Mouse (Mus musculus) lung, adult 18-20 months (tissue): Measurements from ENCODE around the gene Ciapin1.
A peak's percentile ranks its signal among the peaks of the same experiment; 100 is the strongest.

Source experiments
- DNase-seq, 2 experiments: peaks; one replicate each; pipeline ENCODE4 v3.0.0; 2022; ENCODE audit warnings: mixed read lengths in 2 of 2

The Ciapin1 gene

DNA sequence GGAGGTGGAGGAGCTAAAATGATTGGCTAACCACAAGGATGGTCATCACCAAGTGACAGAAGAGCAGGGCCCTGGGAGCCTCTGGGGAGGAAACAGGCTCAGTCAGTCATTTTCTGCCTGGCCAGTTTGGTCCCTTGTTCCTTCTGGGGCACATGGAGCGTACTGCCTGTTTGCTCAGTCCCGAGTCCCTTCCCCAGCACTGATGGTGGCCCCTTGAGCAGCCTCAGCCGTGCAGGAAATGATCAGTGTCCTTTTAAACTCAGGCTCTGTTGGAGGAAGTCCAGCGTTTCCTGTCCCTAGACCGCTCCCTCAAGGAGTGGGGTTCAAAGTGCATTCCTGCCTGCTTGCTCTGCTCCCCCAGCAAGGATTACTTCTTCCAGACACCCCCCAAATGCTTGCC is 59.7 kb downstream of the Ciapin1 start:
- peak; percentile 44 to 69 for DNase-seq

DNA sequence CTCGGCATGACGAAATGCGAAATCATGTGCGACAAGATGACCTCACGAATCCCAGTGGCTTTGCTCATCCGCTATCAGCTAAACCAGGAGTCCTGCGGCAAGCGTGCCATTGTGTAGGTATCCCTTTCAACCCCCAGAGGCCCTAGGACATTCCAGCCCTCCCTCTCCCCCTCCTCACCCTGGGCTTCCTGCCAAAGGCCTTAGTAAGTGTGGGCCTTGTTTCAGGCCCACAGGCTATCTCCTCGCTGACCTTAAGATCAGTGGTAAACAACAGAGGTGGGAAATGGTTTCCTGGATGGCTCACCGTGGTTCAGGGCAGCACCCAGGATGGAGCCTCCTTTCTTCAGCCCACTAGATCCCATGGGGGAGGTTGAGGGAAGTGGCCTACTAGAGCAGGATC is 60.1 kb downstream of the Ciapin1 start:
- DNase-seq, result no peak

DNA sequence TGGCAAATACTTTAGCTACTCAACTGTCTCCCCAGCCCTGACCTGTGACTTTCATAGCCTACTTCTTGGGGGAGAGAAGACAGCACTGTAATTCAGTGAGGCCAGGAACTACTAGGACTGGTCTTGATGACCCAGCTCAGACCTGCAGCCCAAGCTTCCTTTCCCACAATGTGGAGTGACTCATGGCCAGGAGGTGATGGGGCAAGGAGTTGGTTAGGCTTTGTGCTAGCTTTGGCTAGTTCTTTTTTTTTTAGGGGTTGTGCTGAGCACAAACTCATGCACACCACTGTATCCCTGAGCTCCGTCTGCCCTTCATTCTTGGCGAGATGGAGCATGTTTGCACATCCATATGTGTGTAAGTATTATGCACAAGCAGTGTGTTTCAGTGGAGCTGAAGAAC is 61.8 kb downstream of the Ciapin1 start:
- no peak for DNase-seq

DNA sequence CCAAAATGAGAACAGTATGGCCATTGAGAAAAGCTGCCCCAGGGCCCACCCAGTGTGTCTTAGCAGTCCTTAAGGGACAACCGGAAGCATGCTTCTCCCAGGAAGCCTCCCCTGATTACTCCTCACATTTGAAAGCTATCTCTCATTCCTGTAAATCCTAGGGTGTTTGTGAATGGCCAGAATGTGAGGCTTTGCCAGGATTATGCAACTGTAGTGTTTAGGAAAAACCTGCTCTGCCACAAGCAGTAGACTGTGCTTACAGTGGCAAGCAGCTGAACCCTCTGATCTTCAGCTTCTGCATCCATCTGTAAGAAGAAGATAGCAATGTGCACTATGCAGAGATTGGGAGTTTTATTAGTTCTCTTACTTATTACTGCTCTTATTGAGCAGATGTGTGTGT is 63.6 kb downstream of the Ciapin1 start:
- DNase-seq, result peak in 1 of 2 experiments; percentile 61

DNA sequence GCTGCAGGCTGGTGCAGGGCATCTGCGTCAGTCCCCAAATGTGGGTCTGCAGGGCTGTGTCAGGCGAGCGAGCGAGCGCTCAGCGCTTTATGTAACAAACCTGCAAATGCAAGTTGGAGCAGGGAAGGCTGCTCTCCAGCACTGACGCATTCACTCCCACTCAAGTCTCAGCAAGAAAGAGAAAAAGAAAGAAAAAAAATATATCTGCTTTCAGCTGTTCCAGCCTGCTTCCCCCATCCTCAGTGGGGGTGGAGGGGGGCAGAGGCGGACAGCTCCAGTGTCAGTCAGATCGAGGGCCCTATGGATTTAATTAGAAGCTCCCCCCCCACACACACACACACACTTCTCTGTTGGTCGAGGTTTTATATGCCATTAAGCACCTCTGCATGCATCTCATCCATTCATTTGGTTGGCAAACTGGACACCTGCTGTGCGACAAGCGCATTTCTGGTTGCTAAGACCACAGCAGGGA is 64.4 kb downstream of the Ciapin1 start:
- no peak for DNase-seq

DNA sequence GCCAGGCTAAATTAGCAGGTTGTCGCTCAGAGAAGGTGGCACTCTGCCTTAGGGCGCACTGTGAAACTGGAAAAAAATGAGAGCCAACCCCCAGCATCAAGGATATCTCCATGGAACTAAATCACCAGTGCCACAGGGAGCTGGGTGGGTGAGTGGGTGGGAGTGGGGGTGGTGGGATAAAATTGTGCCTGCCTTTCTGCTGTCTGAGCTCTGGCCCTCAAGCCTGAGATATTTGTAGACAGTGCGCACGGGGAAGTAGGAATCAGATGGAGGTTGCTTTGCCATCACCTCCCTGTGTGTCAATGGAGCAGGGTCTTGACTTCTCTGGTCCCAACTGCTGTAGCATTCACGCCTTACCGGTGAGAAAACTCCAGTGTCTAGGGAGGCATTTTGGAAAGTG is 65.1 kb downstream of the Ciapin1 start:
- no peak for DNase-seq

DNA sequence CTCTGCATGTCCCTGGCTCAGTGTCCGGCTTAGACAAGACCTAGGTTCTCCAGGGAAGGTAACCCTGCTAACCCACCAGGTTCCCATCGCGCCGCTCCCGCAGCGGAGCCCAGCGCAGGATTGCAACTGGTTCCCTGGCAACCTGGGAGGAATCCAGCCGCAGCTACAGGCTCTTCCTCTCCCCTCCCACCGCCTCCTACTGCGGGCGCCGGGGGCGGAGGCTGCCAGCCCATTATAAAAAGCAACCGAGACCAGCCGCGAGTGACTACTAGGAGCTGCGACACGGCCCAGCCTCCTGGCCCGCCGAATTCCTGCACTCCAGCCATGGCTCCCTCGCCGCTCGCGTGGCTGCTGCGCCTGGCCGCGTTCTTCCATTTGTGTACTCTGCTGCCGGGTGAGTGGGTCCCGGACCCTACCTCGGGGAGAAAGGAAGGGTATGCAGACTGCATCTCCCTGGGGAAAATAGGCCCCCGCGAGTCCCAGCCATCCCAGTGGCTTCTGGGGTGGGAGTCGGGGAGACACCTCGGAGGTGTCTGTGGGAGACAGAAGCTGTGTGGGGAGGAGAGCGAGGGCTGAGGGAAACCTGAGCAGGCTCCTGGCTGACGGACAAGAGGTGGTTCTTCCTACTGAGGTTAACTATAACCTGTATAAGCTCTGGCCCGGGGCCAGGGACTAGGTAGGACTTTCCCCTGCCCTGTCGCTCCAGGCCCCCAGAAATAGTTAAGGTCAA is 66.1 kb downstream of the Ciapin1 start, which contains the start of gene Cx3cl1:
TSS of gene Cx3cl1 (plus strand) at position 69 of the 730 bp plus-strand sequence.
- peak; percentile 91 to 94 for DNase-seq

DNA sequence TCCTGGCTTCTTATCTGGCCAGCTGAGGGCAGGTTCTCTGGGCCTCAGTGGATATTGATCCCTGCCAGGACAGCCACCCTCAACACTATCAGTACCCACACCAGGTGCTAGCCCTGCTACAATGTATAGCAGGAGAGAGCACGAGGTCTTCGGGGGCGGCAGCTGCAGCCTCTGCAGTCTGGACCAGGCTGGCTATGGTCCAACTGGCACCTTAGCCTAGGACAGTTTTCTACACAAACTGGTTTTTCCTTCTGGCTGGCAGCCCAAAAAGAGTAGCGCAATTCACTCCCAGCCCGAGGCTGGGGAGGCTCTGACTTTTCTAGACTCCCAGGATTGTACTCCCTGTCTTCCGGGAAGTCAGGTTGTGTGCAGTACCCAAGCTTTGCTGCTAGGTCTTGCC is 67.2 kb downstream of the Ciapin1 start:
- DNase-seq, result peak; percentile 65 to 81
